Mouse (Mus musculus) gastrocnemius, postnatal 36 days (tissue): ENCODE measurements at regions not wholly inside any gene's neighbourhood (a gene's known extent, or its start where the extent isn't known, plus 50 kb on each side); places are given as distances from the start of the nearest gene placed in this dataset.

Source experiments
- DNase-seq, 2 experiments: peaks; one replicate each; pipeline ENCODE4 v3.0.0; 2022
- intact Hi-C: fragments of 180-260 bp; cut with DNase I; formaldehyde crosslinking; loops from one replicate; pipeline ENCODE4 v1.15.1; 2025

GRCm38 (mm10) chr16:93418246-93418645 is 185.6 kb downstream of the Setd4 start:
- no peak for DNase-seq
- intact Hi-C loops: no loop called here

- intact Hi-C loops: no loop called here
Measured at GRCm38 (mm10) chr16:93417831-93418230, 186.0 kb downstream of the Setd4 start.

GRCm38 (mm10) chr16:93392024-93392675 is 211.7 kb downstream of the Setd4 start:
- no peak for DNase-seq
- intact Hi-C loops: no loop called here

More at GRCm38 (mm10) chr16:93417831-93418230, 186.0 kb downstream of the Setd4 start:
- DNase-seq: no peak

- intact Hi-C loops: no loop called here
Measured at GRCm38 (mm10) chr16:93387578-93388116, 216.2 kb downstream of the Setd4 start.

GRCm38 (mm10) chr16:93384039-93384537 is 219.8 kb downstream of the Setd4 start:
- intact Hi-C loops: no loop called here
- DNase-seq: no peak

More at GRCm38 (mm10) chr16:93387578-93388116, 216.2 kb downstream of the Setd4 start:
- no peak for DNase-seq

- DNase-seq: no peak
- intact Hi-C loops: no loop called here
Measured at GRCm38 (mm10) chr16:93382945-93383344, 220.9 kb downstream of the Setd4 start.

GRCm38 (mm10) chr16:93380717-93381671 is 222.9 kb downstream of the Setd4 start:
- DNase-seq: no peak
- intact Hi-C loops: no loop called here

- intact Hi-C loops: no loop called here
- no peak for DNase-seq
Measured at GRCm38 (mm10) chr16:93380117-93380516, 223.7 kb downstream of the Setd4 start.

GRCm38 (mm10) chr16:93379611-93380010 is 224.3 kb downstream of the Setd4 start:
- intact Hi-C loops: no loop called here
- DNase-seq: no peak

GRCm38 (mm10) chr16:93374669-93375068 is 229.2 kb downstream of the Setd4 start:
- no peak for DNase-seq
- intact Hi-C loops: no loop called here

- DNase-seq: no peak
- intact Hi-C loops: no loop called here
Measured at GRCm38 (mm10) chr16:93369766-93370146, 234.1 kb downstream of the Setd4 start.

GRCm38 (mm10) chr16:93368824-93369765 is 234.8 kb downstream of the Setd4 start:
- no peak for DNase-seq
- intact Hi-C loops: no loop called here

GRCm38 (mm10) chr16:93367995-93368394 is 235.9 kb downstream of the Setd4 start:
- no peak for DNase-seq
- intact Hi-C loops: no loop called here

- no peak for DNase-seq
- intact Hi-C loops: no loop called here
Measured at GRCm38 (mm10) chr16:93367246-93367805, 236.5 kb downstream of the Setd4 start.

GRCm38 (mm10) chr16:93366383-93366941 is 237.4 kb downstream of the Setd4 start:
- intact Hi-C loops: no loop called here

GRCm38 (mm10) chr16:93365236-93365951 is 238.5 kb downstream of the Setd4 start:
- intact Hi-C loops: no loop called here
- DNase-seq: no peak

More at GRCm38 (mm10) chr16:93366383-93366941, 237.4 kb downstream of the Setd4 start:
- no peak for DNase-seq

- intact Hi-C loops: no loop called here
- no peak for DNase-seq
Measured at GRCm38 (mm10) chr16:93359772-93360171, 244.1 kb downstream of the Setd4 start.

GRCm38 (mm10) chr16:93358613-93359012 is 245.2 kb downstream of the Setd4 start:
- intact Hi-C loops: no loop called here
- DNase-seq: no peak

GRCm38 (mm10) chr16:93358166-93358565 is 245.7 kb downstream of the Setd4 start:
- DNase-seq: no peak
- intact Hi-C loops: no loop called here
